Mouse (Mus musculus): ENCODE measurements around the gene Lrp10. TPM values are rescaled to one million over a fixed set of nuclear protein-coding genes. Genes with fewer than 3 reads are reported as not detected.

Lrp10 gene
- polyA plus RNA-seq, 1 experiment: 15.9 TPM

- Histone ChIP-seq H3K4me3 (replicated peaks) (no peak overlapping the region), H3K9me3 (ENCODE audit: control insufficient read depth, low read length) (no peaks in the 10 kb centered on the region), H3K4me1 (ENCODE audit: control insufficient read depth) (peaks cover 11% of the 10 kb centered on the region), H3K36me3 (ENCODE audit: control insufficient read depth) (peaks cover 7% of the 10 kb centered on the region; the same call in 1 of the 2 replicates), H3K27me3 (ENCODE audit: control insufficient read depth) (no peaks in the 10 kb centered on the region)
- TF ChIP-seq TAL1 (IDR thresholded peaks at IDR 0.05; ENCODE audit: low read length): no peak
These were observed 21.4 kb upstream of the Lrp10 start for GRCm38 (mm10) chr14:54442548-54442947.

GRCm38 (mm10) chr14:54443196-54443595, 20.7 kb upstream of the Lrp10 start:
- H3K4me1 ChIP-seq (ENCODE audit: control insufficient read depth): peaks cover 11% of the 10 kb centered on the region
- no peaks in the 10 kb centered on the region for H3K9me3 ChIP-seq (ENCODE audit: control insufficient read depth, low read length)
- no peaks in the 10 kb centered on the region for H3K27me3 ChIP-seq (ENCODE audit: control insufficient read depth)
- TF ChIP-seq TAL1 (IDR thresholded peaks at IDR 0.05; ENCODE audit: low read length) (no peak), GATA1 (IDR thresholded peaks at IDR 0.05; ENCODE audit: low read length) (no peak)
- no peak overlapping the region for H3K4me3 ChIP-seq (replicated peaks)
- H3K36me3 ChIP-seq (ENCODE audit: control insufficient read depth): peaks cover 7% of the 10 kb centered on the region; the same call in 1 of the 2 replicates

DNA sequence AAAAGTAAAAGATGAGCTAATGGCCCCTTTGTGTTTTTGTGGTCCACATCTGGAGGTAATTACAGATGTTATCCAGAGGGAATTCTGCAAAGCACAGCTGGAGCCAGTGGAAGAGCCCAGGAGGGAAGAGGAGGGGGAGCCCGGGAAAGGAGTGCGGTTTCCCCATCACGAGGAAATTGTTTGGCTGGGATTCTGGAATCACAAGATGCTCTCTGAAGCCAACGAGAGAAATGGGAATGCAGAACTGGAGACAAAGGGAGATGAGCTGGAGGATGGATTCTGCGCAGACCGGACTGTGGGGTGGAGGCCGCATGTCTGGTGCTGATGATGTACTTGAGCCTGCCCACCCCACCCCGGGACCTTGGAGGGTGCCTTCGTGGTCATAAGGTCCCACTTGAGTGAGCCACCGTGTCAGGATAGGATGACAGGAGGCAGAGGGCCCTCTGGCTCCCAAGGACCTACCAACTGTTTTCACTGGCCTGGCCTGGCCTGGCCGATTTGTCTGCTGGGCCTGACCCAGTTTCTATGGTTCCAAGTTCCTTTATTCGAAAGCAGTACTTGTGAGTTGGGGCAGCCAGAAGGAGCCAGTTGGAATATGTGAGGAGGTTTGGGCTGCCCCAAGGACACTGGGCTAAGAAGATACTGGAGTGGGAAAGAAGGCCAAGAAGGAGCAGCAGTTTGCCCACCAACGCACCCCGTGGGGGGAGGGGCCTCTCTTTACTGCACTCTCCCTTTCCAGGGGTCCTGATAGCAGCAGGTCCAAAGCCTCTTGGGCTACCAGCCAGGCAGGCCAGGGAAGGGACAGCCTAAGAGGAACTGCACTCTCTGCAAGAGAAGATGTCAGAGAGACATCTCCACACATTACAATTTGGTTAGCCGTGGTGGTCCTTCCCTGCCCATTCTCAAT, 20.0 kb upstream of the Lrp10 start:
- Histone ChIP-seq H3K4me3 (replicated peaks) (no peak overlapping the region), H3K36me3 (ENCODE audit: control insufficient read depth) (peaks cover 7% of the 10 kb centered on the region; the same call in 1 of the 2 replicates), H3K4me1 (ENCODE audit: control insufficient read depth) (peaks cover 13% of the 10 kb centered on the region), H3K27me3 (ENCODE audit: control insufficient read depth) (no peaks in the 10 kb centered on the region), H3K9me3 (ENCODE audit: control insufficient read depth, low read length) (no peaks in the 10 kb centered on the region)
- TF ChIP-seq TAL1 (IDR thresholded peaks at IDR 0.05; ENCODE audit: low read length): no peak
- no peak for TF ChIP-seq GATA1 (IDR thresholded peaks at IDR 0.05; ENCODE audit: low read length)

GRCm38 (mm10) chr14:54445476-54445875, 18.5 kb upstream of the Lrp10 start:
- peaks cover 4% of the 10 kb centered on the region; the same call in 1 of the 2 replicates for H3K36me3 ChIP-seq (ENCODE audit: control insufficient read depth)
- no peaks in the 10 kb centered on the region for H3K27me3 ChIP-seq (ENCODE audit: control insufficient read depth)
- no peak for TF ChIP-seq TAL1 (IDR thresholded peaks at IDR 0.05; ENCODE audit: low read length)
- TF ChIP-seq GATA1 (IDR thresholded peaks at IDR 0.05; ENCODE audit: low read length): no peak
- H3K4me1 ChIP-seq (ENCODE audit: control insufficient read depth): peaks cover 17% of the 10 kb centered on the region
- H3K9me3 ChIP-seq (ENCODE audit: control insufficient read depth, low read length): no peaks in the 10 kb centered on the region
- H3K4me3 ChIP-seq (replicated peaks): no peak overlapping the region

GRCm38 (mm10) chr14:54453566-54453965, 10.4 kb upstream of the Lrp10 start:
- no peaks in the 10 kb centered on the region for H3K9me3 ChIP-seq (ENCODE audit: control insufficient read depth, low read length)
- no peak for TF ChIP-seq GATA1 (IDR thresholded peaks at IDR 0.05; ENCODE audit: low read length)
- TF ChIP-seq TAL1 (IDR thresholded peaks at IDR 0.05; ENCODE audit: low read length): no peak

DNA sequence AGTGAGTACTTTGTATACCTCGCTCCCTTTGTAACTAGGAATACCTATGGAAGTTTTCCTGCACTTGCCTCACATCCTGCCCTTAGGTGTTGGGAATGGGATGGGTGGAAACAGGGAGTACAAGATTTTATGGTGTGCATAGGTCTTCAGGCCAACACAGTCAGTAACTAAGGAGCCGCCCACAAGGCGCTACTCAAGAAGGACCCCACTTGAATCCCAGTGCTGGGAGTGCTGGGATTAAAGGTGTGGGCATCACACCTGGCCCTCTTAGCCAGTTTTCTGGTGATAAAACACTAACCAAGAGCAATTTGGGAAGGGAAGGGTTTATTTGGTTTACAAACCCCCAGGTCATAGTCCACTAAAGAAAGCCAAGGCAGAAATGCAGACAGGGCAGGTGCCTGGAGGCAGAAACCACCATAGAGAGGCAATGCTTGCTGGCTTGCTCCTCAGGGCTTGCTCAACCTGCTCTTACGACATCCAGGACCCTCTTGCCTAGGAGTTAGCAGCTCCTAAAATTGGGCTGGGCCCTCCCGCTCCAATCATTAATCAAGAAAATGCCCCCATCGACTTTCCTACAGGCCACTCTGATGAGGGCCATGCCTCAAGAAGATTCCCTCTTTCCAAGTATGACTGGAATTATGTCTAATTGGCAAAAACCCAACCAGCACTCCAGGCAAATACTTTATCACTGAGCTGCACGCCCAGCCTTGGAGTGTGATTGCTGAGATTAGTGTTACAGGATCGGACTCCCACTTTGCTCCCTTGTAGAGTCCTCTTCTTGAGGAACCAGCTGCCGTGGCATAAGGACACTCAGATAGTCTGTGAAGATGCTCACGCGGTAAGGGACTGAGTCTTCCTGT, 9.0 kb upstream of the Lrp10 start:
- no peak for TF ChIP-seq TAL1 (IDR thresholded peaks at IDR 0.05; ENCODE audit: low read length)
- TF ChIP-seq GATA1 (IDR thresholded peaks at IDR 0.05; ENCODE audit: low read length): no peak
- Histone ChIP-seq H3K4me3 (replicated peaks) (no peak overlapping the region), H3K4me1 (ENCODE audit: control insufficient read depth) (no peaks in the 10 kb centered on the region), H3K27me3 (ENCODE audit: control insufficient read depth) (no peaks in the 10 kb centered on the region), H3K36me3 (ENCODE audit: control insufficient read depth) (no peaks in the 10 kb centered on the region), H3K9me3 (ENCODE audit: control insufficient read depth, low read length) (no peaks in the 10 kb centered on the region)

More at GRCm38 (mm10) chr14:54453566-54453965, 10.4 kb upstream of the Lrp10 start:
- no peaks in the 10 kb centered on the region for H3K36me3 ChIP-seq (ENCODE audit: control insufficient read depth)
- H3K4me3 ChIP-seq (replicated peaks): no peak overlapping the region
- peaks cover 7% of the 10 kb centered on the region for H3K4me1 ChIP-seq (ENCODE audit: control insufficient read depth)
- no peaks in the 10 kb centered on the region for H3K27me3 ChIP-seq (ENCODE audit: control insufficient read depth)

- H3K9me3 ChIP-seq (ENCODE audit: control insufficient read depth, low read length): no peaks in the 10 kb centered on the region
- no peak overlapping the region for H3K4me3 ChIP-seq (replicated peaks)
- H3K27me3 ChIP-seq (ENCODE audit: control insufficient read depth): no peaks in the 10 kb centered on the region
- no peaks in the 10 kb centered on the region for H3K36me3 ChIP-seq (ENCODE audit: control insufficient read depth)
- TF ChIP-seq GATA1 (IDR thresholded peaks at IDR 0.05; ENCODE audit: low read length): no peak
- TF ChIP-seq TAL1 (IDR thresholded peaks at IDR 0.05; ENCODE audit: low read length): no peak
- peaks cover 15% of the 10 kb centered on the region for H3K4me1 ChIP-seq (ENCODE audit: control insufficient read depth)
These were observed 5.9 kb upstream of the Lrp10 start for GRCm38 (mm10) chr14:54457907-54458569.

DNA sequence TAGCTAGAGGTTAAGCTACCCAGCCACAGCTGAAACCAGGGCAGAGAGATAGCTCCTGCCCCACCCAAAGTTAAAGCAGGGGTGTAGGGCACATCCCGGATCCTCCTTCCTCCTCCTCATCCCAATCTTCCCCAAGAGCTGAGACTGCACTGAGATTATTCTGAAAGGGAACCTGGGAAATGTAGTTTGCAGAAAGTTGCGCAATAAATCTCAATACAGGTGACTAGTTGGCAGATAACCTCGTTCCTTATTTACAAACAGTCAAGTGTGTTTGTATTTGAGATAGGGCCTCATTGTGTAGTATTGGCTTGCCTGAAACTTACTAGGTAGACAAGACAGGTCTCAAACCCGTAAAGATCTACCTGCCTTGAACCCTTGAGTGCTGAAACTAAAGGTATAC, 1.8 kb upstream of the Lrp10 start:
- H3K36me3 ChIP-seq (ENCODE audit: control insufficient read depth): peaks cover 11% of the 10 kb centered on the region
- no peaks in the 10 kb centered on the region for H3K27me3 ChIP-seq (ENCODE audit: control insufficient read depth)
- no peak overlapping the region for H3K4me3 ChIP-seq (replicated peaks)
- peaks cover 39% of the 10 kb centered on the region for H3K4me1 ChIP-seq (ENCODE audit: control insufficient read depth)
- no peaks in the 10 kb centered on the region for H3K9me3 ChIP-seq (ENCODE audit: control insufficient read depth, low read length)
- TF ChIP-seq TAL1 (IDR thresholded peaks at IDR 0.05; ENCODE audit: low read length): no peak
- no peak for TF ChIP-seq GATA1 (IDR thresholded peaks at IDR 0.05; ENCODE audit: low read length)

Measured in erythroblast, embryonic 14.5 days (primary cell).